Mouse (Mus musculus) urinary bladder, adult 2 months (tissue): ENCODE measurements around the gene Orm1. TPM values are rescaled to one million over a fixed set of nuclear protein-coding genes. Genes with fewer than 3 reads are reported as not detected.

ENCODE experiments used
- DNase-seq: peaks from one replicate; pipeline ENCODE4 v3.0.0; 2022; ENCODE audit warnings: low spot score
- polyA plus RNA-seq: library from polyadenylated mRNA; depleted of rRNA; stranded (reverse); fragments of >200 nt; gene quantifications from 2 replicates; pipeline ENCODE4 v1.2.3, GENCODE M21; 2012

The Orm1 gene
- polyA plus RNA-seq, 1 experiment, result 12.5 TPM

DNA sequence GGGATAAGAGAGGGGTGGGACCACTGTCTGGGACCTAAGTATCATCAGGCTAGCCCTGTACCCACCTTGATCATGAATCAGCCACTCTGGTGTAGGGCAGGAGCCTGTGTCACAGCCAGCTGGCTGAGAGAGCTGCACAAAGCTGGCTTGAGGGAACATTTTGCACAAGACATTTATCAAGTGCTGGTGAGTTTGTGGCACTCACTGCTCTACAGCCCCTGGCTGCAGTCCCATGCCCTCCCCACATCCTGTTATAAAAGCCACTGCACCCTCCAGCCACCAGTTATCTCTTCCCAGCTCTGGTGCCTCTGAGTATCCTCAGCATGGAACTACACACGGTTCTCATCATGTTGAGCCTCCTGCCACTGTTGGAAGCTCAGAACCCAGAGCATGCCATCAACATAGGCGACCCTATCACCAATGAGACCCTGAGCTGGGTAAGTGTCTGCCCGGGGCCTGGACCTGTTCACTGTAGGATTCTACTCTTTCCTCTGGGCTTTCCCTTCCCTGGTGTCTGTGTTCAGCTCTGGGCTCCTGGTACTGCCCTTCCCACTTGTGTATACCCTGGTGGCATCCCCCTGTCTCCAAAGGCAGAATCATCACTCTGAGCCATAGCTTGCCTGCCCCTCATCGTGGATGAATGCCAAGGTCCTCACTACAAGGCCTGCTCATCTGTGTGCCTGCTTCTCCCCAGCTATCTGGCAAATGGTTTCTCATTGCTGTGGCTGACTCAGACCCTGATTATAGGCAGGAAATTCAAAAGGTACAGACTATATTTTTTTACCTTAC, 11.7 kb downstream of the Orm1 start, which contains the start of gene Orm3:
Gene Orm3 (plus strand): TSS at position 286 of the 789 bp plus-strand sequence.
- DNase-seq, result no peak

DNA sequence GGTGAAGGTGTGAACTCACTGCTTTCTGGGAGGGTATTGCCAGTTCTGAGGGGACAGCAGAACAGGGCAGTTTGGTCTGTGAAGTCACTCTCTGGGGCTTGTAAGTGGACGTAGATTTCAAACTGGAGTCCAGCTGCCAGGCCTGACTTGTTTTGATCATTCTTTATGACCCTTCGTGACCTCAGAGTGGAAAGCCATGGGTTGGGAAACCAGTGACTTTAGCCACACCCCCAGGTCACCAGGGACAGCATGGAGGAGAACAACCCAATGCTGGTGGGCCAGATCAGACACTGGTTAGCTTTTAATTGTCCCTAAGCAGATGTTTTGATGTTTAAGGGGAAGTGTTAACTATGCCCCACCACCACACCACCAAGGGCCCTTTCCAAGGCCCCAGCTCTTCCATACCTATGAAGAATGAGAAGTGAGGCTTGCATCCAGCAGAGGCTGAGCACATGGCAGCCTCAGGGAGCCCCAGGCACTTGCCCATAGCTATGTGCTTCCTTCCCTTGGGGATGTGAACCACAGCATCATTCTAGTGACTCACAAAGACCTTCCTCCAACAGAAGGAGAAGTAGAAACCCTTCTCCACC, 12.7 kb downstream of the Orm1 start:
- DNase-seq, result no peak

DNA sequence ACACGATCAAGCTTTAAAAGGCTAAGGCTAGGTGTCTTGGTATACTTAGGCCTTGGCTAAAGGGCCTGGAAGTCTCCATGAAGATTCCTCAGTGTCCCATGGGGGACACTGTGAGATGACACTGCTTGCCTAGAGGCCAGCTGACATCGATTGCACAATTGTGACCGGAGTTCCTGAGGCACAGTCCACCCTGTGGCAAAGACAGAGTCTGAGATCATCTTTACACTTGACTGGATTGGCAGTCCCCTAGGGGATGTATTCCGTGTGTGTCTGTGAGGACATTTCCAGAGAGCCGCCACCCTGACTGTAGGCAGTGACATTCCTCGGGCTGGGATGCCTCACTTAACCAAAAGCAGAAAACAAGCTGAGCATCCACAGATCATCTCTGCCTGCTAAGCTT, 15.5 kb downstream of the Orm1 start:
- no peak for DNase-seq

DNA sequence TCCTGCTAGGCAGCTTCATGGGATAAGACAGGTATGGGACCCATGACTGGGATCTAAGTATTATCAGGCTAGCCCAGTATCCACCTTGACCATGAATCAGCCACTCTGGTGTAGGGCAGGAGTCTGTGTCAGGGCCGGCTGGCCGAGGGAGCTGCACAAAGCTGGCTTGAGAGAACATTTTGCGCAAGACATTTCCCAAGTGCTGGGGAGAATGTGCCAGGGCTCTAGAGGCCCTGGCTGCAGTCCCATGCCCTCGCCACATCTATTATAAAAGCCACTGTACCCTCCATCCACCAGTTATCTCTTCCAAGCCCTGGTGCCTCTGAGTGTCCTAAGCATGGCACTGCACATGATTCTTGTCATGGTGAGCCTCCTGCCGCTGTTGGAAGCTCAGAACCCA, 17.8 kb downstream of the Orm1 start, which contains the start of gene Orm2:
Gene Orm2 (plus strand): TSS at position 300 of the 400 bp plus-strand sequence.
- no peak for DNase-seq

DNA sequence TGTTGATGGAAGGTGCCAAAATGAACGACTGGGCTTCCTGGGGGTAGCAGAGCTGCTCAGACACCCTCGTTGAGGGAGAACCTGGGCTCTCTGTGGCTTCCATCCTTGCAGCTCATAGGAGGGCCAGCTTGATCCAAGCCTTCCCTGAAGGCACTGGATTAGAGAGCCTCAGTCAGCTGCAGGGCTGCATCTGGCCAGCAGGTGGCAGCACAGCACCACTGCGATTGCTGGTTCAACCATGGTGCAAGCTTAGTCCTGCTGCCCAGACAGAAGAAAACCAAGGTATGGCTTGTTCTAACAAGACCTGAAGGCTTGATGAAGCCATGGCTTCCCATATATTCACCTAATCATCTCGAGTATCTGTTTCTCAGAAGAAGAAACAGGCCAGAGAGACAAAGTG, 24.2 kb downstream of the Orm1 start:
- DNase-seq, result peak; percentile 70

DNA sequence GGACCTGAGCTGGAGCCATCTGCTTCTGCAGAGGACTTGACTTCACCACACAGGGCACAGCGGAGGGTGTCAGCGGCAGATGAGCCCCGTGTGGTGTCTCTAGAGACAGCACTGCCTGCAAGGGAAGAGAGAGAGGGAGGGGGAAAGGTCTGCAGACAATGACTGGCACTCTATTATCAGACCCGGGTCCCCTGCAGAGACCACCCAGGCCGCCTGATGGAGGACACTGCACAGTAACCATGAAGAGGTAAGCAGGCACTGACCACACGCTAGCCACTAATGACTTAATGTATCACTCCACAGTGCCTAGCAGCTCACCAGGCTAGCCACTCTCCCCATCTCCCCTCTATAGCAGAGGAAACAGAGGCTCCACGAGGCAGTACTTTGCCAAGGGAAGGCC, 26.5 kb downstream of the Orm1 start:
- DNase-seq, result no peak

DNA sequence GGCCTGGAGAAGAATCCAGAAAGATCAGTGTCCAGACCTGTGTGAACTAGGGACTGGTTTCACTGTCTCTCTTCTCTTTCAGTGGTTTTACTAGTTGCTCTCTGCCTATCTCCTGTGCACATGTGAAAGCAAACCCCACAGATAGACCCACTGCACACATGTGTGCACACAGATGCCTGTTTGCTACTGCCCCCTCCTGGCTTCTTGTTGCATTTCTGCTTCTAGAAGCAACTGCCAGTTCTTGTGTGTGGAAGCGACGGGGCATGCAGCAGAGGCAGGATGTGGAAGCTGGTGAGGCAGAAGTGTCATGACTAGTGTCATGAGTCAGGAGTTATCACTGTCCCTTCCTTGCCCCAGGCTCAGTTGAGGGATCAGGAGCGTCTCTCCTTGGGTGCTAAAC, 27.5 kb downstream of the Orm1 start:
- no peak for DNase-seq

DNA sequence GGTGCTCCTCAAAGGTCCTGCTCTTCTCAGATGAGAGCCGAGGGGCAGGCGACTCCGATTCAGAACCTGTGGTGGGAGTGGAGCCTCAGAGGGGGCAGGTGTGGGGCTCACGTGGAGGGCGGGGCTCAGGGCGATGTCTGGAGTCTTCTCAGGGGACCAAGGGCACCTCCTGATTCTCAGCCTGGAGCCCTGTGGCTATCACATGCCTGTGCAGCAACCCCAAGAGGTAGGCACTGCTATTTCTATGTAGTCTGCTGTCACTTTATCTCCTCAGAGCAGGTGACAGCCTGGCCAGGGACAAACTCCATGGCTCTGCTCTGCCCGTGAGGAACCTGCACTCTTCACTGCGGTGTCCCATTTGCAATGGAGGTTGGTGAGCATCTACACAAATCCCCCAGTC, 29.0 kb downstream of the Orm1 start:
- DNase-seq, result no peak

DNA sequence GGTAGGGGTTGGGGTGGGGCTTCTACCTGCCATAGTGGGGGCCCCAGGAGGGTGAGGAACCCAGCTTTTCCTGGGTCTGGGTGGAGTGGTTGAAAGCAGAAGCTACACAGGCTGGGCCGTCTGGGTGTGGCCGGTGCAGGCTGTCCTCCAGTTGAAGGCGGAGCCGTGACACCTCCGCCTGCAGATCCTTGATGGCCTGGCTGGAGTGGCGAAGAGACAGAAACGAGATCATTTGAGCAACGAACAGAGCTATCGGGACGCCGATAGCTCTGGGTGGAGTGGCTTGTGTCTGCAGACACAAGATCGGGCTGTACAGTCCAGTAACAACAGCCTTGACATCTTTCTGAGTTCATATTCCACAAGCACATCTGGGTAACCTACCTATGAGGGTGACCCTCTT, 30.0 kb downstream of the Orm1 start:
- DNase-seq, result no peak

DNA sequence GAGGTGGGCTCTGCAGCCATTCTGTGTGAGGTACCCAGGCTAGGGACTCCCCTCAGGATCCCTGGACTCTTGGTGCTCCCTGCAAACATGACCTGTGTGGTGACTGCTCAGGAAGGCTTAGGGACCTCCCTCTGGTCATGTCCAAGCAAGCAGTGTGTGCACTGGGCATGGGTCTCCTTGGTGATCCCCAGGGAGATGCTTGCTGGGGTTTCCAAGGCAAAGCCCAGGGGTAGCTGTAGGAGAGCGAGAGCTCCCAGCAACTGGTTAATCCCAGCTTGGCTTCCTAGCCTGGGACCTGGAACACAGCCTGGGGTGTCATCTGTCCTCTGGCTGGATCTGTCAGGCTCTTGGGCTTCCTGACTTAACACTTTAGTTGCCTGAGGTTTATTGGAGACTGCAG, 31.0 kb downstream of the Orm1 start:
- DNase-seq, result no peak

DNA sequence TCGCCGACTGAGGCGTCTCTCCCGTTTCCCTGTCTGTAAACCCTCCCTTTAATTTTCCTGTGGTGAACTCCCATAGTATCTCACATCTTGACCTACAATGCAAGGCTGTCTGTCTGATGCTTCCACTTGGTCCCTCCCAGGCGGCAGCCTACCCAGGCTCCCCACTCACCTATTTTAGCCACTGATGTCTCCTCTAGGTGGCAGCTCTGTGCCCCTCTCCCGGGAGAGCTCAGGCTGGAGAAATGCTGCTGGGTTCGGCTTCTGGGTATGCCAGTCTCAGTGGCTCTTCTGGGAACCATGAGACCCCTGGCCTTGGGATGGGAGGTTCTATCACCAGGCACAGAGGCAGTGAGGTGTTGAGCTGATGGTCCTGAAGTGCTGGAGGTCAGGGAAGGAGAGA, 33.1 kb downstream of the Orm1 start:
- DNase-seq, result no peak

DNA sequence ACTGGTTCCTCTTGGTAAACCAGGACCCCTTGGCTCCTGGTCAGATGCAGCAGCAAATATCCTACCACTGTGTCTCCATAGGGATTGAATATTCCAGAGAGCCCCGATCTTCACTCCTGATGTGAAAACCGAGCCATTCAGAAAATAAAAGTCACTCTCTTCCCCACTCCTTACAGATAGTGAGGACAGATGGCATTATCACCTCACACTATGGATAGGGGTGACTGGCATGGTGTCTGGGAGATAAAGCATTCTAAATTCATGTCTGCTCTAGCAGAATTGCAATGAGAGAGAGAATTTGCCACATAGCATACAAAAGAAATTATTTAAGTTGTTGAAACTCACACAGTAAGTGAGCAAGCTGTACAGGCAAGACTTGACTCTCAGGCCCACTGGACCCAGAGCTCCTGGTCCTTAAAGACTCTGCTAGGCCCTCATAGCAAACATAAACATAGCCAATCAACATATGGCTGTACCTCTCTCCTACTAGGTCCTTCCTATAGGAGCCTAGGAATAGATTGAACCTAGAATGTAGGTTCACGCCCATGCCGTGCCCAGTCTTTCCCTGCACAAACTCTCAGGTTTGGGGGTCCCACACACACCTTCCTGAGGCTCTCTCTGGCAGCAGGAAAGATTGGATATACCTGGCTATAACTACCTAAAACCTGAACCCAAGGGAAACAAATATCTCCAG, 38.5 kb downstream of the Orm1 start:
- DNase-seq, result no peak

DNA sequence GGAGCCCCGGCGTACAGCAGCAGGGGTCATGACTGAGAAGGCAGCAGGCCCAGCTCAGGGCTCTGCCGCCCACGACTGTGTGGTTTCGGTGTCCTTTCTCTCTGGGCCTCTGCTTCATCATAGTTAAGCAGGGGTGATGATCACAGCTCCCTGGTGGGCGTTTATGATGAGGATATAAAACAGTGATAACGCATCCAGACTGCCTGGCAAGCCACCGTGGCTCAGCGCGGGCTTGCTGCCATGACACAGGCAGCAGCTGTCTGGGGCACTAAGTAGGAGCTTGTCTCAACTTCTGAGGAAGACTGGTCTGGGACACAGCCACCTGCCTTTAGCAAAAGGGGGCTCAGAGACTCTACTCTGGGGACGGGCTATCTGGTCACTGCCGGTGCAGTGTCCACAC, 39.1 kb downstream of the Orm1 start:
- DNase-seq, result no peak

DNA sequence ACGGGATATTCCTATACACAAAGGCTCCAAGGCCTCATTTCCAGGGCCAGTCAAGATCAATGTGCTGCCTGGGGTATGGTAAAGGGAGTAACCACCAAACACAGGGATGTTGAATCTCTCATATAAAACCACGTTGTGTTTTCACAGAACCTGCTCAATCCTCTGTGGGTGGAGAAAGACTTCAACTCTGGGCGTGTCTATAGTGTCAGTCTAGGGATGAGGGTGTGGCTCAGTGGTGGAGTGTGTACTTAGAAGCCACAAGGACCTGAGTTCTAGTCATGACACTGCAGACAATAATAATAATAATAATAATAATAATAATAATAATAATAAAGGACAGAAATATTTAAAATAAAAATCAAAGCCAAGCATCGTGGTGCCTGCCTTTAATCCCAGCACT, 39.9 kb downstream of the Orm1 start:
- no peak for DNase-seq

DNA sequence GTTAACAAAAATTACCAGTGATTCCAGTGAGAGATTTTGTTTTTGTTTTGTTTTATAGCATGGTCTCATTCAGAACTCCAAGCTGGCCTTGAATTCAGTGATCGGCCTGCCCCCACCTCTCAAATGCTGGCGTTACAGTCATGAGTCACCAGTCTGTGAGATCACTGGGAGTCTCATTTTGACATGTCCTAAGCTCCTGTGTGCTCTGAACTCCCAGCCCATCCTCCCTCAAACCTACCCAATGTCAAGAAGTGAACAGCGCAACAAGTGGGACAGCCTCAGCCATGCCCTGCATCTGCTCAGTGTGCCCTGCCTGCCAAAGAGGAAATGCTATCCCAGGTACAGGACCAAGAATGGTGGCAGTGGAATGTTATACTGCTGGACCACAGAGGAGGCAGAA, 40.9 kb downstream of the Orm1 start:
- DNase-seq, result no peak

DNA sequence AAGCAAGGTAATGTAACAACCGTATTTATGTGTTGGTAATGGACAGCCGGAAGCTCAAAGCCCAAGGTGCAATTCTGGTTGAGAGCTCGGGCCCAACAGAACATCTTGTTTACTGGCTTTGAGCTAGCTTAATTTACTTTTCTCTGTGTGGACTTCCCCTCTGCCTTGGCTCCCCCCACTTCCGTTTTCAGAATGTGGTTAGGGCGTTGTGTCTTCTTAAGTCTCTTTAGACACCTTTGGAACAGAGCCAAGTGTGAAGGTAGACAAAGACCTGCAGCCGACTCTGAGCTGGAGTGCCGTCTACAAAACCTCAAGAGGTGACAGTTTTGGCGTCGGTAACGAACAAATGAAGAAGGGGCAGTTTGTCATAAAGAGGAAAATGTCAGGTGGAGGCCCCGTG, 41.4 kb downstream of the Orm1 start:
- DNase-seq, result no peak

DNA sequence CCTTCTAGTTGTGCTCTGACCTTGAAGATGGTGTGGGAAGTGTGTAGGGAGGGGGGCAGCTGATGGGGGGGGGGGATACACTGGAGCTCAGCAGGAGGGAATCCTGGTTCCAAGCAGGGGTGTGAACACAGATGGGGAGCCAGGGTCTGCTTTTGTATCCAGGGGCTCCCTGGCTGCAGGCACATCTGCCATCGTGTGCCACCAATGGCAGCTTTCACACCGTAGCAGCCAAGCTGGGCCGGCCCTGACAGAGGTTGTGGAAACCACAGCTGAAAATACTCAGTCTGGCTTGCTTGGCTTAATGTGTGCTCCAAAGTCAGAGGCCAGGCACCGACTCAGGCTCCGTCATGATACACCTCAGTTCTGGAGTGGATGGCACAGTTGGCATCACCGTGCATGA, 43.7 kb downstream of the Orm1 start:
- DNase-seq, result no peak

DNA sequence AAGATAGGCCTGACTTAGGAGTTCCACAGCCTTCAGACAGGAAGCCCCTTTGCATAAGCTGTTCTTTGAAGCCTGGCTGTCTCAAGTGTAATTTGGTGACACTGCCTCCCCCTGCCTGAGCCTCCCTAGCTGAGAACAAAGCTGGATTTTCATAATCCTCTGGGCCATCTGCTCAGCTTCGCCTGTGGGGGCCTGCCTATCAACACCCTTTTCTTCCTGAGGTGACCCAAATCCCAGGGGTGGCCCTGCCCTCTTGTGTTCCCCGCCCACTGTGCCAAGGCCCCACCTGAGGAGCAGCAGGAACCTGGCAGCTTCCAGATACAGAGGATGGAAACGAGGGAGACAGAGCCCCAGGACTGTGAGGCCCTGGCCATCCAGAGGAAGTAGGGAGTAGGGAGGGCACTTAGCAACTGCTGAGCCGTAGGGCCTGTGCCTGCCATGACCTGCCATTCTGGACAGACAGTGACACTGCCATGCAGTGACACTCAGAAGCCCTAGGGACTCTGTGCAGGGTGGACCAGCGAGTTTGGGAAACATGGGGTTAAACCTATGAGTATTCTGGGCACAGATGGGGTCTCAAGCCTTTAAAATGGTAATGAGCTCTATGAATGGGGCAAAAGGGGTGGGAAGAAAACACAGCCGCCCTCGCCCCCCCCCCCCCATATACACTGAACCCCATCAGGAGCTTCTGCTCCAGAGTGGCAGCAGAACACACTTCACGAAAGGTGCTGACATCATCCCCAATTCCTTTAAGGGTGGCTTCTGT, 44.9 kb downstream of the Orm1 start:
- no peak for DNase-seq

DNA sequence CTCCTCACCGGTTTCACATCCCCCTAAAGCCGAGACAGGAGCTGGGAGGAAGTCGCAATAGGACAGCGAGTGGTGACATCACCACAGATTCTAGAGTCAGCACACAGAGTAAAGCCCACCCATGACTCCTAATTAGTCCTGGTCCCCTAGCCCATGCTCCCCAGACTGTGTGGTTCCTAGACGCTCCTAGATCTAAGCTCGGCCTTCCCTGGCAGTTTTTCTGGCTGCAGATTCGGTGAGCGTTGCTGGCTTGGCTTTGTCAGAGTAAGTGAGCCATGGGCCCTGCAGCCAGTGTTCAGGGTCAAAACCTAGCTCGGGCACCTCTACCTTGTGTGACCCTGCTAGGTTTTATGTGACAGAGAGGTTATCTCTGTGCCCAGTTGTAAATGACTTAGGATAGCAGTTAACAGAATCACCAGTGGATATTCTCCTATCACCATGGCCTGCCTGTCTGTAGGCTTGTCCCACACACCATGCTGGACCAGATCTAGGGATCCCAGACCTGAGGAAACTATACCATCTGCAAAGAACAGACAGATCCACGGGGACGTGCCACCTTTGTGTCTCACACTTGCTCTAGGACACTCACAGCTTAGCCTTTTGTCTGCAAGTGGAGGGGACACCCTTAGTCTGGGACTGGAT, 45.6 kb downstream of the Orm1 start:
- DNase-seq, result no peak

DNA sequence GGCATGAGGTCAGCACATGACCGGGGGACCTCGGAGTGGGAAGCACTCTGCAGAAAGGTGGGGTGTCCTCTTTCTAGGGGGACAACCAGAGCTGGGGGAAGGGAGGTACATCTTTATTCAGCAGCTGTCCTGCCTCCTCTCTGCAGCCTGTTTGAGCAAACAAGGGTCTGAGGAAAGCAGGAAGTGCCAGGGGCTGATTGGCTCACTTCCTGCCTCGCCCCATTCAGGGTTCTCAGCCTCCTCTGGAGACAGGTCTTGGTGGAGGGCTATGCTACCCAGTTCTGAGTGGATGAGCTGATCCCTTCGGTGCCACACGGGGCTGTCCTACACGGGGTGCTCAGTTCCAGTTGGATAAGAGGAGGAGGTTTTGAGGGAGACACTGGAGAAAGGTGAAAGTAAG, 47.0 kb downstream of the Orm1 start:
- no peak for DNase-seq
